Mouse (Mus musculus): ENCODE measurements around the gene Rpl9-ps6.

DNA sequence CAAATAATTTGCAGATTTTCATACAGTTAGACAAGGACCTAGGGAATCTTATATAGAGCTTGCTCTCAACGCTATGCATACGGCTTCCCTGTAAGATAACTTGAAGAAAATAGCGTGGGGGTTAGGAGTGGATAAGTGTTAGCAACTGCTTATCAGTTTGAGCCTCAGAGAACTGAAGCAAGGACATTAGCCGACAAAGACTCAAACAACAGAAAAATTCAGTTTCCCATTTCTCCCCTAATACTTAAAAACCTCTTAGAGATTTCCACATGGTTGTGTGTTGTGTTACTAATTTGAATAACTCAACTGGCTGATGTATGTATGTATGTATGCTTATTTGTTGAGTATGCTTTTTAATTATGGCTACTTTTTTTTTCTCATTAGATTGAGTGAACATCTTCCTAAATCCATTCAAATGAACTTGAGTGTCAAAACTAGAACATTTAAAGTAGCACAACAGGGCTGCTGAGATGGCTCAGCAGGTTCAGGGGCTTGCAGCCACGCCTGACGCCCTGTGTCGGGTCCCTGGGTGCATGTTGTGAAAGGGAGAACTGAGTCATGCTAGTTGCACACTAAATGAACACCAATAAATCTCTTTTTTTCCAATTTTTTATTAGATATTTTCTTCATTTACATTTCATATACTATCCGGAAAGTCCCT, 21.3 kb upstream of the Rpl9-ps6 start:
- TF ChIP-seq CTCF (IDR thresholded peaks at IDR 0.05; ENCODE audit: low read depth, low read length): no peak
- TF ChIP-seq POLR2A (IDR thresholded peaks at IDR 0.05; ENCODE audit: extremely low read depth, insufficient read depth, low read length): no peak
